Mouse (Mus musculus): ENCODE measurements around the gene Stat4.

DNA sequence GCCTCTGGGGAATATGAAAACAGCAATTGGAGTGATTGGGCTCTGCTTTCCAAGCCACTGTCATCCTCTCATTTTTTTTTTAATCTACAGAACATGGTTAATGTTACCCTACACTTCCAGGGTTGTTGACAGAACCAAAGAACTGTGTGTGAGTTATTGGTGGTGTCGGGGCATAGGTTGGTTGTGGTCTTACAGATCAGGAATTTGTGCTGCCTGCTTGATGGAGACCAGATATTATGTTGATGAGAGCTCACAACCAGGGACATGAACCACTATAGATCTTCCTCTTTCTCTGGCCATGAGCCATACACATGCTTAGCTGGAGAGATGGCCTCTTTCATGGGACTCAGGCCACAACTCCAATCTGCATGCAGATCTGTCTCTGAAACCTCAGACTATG, 100.2 kb downstream of the Stat4 start:
- TF ChIP-seq POLR2A (IDR thresholded peaks at IDR 0.05; ENCODE audit: insufficient read length, low read depth) (no peak), POLR2AphosphoS2 (IDR thresholded peaks at IDR 0.05; ENCODE audit: insufficient read length, low read depth) (no peak), MYOD1 (IDR thresholded peaks at IDR 0.05; ENCODE audit: control insufficient read depth in 1 of 3, insufficient read length in 2 of 3, low read depth in 2 of 3) (no peak), MYOG (IDR thresholded peaks at IDR 0.05; ENCODE audit: control insufficient read depth in 1 of 3, insufficient read depth in 1 of 3, insufficient read length in 2 of 3, low read depth in 2 of 3) (no peak), REST (IDR thresholded peaks at IDR 0.05; ENCODE audit: insufficient read depth, insufficient read length) (no peak)

All from myocyte (in vitro differentiated cells).